Mouse (Mus musculus): ENCODE results near the gene Maml2.
"Not testable (repeated sequence)": the region's sequence is repeated elsewhere in the genome, so short reads cannot be mapped to it uniquely, and the experiment has no call there.

The Maml2 gene

GRCm38 (mm10) chr9:13709436-13709835 is 411.7 kb downstream of the Maml2 start:
- no peak for DNase-seq (ENCODE audit: low spot score in 2 of 2)

GRCm38 (mm10) chr9:13715891-13716290 is 418.1 kb downstream of the Maml2 start:
- DNase-seq (ENCODE audit: low spot score in 2 of 2): not testable (repeated sequence)

GRCm38 (mm10) chr9:13716316-13717099 is 418.8 kb downstream of the Maml2 start:
- DNase-seq (ENCODE audit: low spot score in 2 of 2): peak; percentile 59 to 60

- no peak for DNase-seq (ENCODE audit: low spot score in 2 of 2)
Measured at GRCm38 (mm10) chr9:13748404-13748797, 450.6 kb downstream of the Maml2 start, which contains the start of gene Mtmr2. Mtmr2 (plus strand) TSS chr9:13748410.

GRCm38 (mm10) chr9:13748798-13749674 is 451.3 kb downstream of the Maml2 start:
- DNase-seq (ENCODE audit: low spot score in 2 of 2): peak; percentile 93 to 95

GRCm38 (mm10) chr9:13749675-13749998 is 451.9 kb downstream of the Maml2 start:
- no peak for DNase-seq (ENCODE audit: low spot score in 2 of 2)

GRCm38 (mm10) chr9:13752543-13752942 is 454.8 kb downstream of the Maml2 start:
- no peak for DNase-seq (ENCODE audit: low spot score in 2 of 2)

Measured in right cerebral cortex, postnatal 36 days (tissue).